Mouse (Mus musculus): ENCODE results near the gene Serpina1a. TPM values are rescaled to one million over a fixed set of nuclear protein-coding genes. Genes with fewer than 3 reads are reported as not detected.
"Not testable (repeated sequence)": the region's sequence is repeated elsewhere in the genome, so short reads cannot be mapped to it uniquely, and the experiment has no call there.

Gene Serpina1a
- polyA plus RNA-seq, 1 experiment from 2014 or later = not detected

DNA sequence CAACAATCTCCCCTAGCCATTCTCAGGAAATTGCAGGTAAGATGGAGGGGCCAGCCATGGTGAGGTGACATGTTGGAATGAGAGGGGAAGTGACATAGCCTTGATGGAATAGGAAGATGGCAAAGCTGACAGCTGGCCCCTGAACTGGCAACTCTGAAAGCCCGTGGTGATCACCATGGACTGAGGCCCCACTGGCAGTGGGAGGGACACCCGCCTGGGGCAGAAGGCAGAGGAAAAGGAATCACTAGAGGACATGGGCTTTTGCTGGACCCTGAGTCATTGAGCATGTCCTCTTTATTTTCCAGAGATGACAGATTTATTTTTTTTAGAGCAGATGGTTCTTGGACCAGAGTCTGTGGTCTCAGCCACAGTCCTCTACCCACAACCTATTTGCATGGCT, 10.3 kb downstream of the Serpina1a start:
- H3K9ac ChIP-seq (replicated peaks; ENCODE audit: low read depth, low read length); H3K27me3 ChIP-seq (replicated peaks; ENCODE audit: control insufficient read depth, insufficient read depth, low read length); H3K36me3 ChIP-seq (ENCODE audit: control insufficient read depth, insufficient read depth); H3K4me2 ChIP-seq (ENCODE audit: low read length); H3K4me1 ChIP-seq (replicated peaks; ENCODE audit: control insufficient read depth, insufficient read depth, low read length); ATAC-seq; H3K9me3 ChIP-seq (ENCODE audit: control insufficient read depth, low read length); H3K27ac ChIP-seq (ENCODE audit: low read length); H3K4me3 ChIP-seq (replicated peaks; ENCODE audit: low read length): not testable (repeated sequence)
- WGBS = 87% methylated on average over 2 of the region's 2 CpGs

DNA sequence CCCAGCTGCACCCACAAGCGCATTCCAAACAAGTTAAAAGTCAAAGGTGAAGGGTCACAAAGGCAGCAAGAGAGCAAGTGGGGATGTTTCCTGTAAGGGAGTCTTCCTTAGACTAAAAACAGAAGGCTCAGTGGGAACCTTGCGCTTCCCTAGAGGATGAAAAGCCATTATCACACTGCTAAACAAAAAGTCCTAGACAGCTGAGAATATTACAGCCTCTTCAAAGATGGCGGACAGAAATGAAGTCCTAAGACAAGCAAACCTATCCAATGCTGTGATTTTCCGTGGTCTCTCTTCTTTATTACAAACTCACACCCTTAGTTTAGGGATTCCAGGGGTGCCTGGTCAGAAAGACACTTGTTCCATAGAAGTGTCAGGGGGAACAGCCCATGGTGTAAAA, 33.1 kb downstream of the Serpina1a start, which contains the start of gene Serpina1b:
Serpina1b (minus strand) TSS at position 101 of the 400 bp plus-strand sequence.
- not testable (repeated sequence) for H3K4me3 ChIP-seq (replicated peaks; ENCODE audit: low read length); H3K4me1 ChIP-seq (replicated peaks; ENCODE audit: control insufficient read depth, insufficient read depth, low read length); H3K4me2 ChIP-seq (ENCODE audit: low read length); H3K27ac ChIP-seq (ENCODE audit: low read length); H3K9ac ChIP-seq (replicated peaks; ENCODE audit: low read depth, low read length); H3K27me3 ChIP-seq (replicated peaks; ENCODE audit: control insufficient read depth, insufficient read depth, low read length); ATAC-seq; H3K36me3 ChIP-seq (ENCODE audit: control insufficient read depth, insufficient read depth); H3K9me3 ChIP-seq (ENCODE audit: control insufficient read depth, low read length)
- WGBS = 82% methylated on average over 4 of the region's 4 CpGs

DNA sequence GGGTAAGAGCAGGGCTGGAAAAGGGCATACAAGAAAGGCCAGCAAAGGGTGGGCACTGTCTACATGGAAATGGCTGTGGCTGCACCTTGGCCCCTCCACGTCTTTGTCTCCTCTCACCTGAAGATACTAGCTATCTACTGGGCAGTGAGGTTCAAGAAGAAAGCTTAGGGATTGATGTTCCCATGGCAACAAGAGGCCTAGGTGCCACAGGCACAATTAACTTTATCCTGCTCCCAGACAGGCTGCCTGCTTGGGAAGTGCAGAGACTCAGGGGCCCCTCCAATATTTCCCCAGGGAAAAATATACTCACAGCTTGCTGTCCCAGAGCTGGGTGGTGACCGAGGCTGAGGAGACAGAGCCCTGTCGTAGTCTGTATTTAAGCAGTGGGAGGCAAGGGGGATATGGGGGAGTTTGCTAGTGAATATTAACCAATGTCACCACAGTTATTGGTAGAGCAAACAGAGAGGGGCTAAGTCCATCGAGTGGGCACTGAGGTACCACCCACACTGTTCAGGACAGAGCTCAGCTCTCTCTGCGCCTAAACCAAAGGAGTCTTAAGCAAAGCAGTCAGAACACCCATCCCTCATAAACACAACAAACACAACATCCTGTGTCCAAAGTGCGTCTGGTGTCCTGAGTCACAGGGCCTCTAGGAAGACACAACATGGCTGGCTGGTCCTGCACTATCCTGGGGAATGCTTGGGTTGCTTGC, 35.5 kb downstream of the Serpina1a start:
- WGBS = 88% methylated on average over 6 of the region's 6 CpGs
- H3K4me1 ChIP-seq (replicated peaks; ENCODE audit: control insufficient read depth, insufficient read depth, low read length); H3K36me3 ChIP-seq (ENCODE audit: control insufficient read depth, insufficient read depth); H3K4me3 ChIP-seq (replicated peaks; ENCODE audit: low read length); H3K27ac ChIP-seq (ENCODE audit: low read length); H3K9ac ChIP-seq (replicated peaks; ENCODE audit: low read depth, low read length); H3K27me3 ChIP-seq (replicated peaks; ENCODE audit: control insufficient read depth, insufficient read depth, low read length); H3K9me3 ChIP-seq (ENCODE audit: control insufficient read depth, low read length); H3K4me2 ChIP-seq (ENCODE audit: low read length); ATAC-seq: not testable (repeated sequence)

DNA sequence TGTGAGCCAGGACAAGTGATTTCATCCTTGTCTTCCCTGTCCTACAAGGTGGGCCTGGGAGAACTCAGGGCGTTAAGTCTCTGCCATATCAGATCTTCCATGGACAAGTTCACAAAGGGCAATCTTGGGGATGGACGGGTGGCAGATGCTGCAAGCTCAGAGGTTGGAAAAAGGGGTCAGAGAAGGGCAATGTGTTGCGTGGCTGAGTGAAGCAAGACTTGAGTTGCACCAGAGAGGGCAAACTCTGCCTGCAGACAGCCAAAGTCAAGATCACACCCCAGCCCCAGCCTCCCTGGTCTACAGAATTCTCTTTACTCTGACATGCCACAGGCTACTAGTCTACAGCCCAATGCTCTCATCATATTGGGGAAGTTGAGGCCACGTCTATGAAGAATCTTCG, 39.5 kb downstream of the Serpina1a start:
- H3K4me2 ChIP-seq (ENCODE audit: low read length); H3K9ac ChIP-seq (replicated peaks; ENCODE audit: low read depth, low read length); H3K36me3 ChIP-seq (ENCODE audit: control insufficient read depth, insufficient read depth); H3K4me1 ChIP-seq (replicated peaks; ENCODE audit: control insufficient read depth, insufficient read depth, low read length); ATAC-seq; H3K4me3 ChIP-seq (replicated peaks; ENCODE audit: low read length); H3K27ac ChIP-seq (ENCODE audit: low read length); H3K9me3 ChIP-seq (ENCODE audit: control insufficient read depth, low read length); H3K27me3 ChIP-seq (replicated peaks; ENCODE audit: control insufficient read depth, insufficient read depth, low read length): not testable (repeated sequence)
- 72% methylated on average over 5 of the region's 5 CpGs for WGBS

Other genes with a start within 250 kb of the Serpina1a start
- gene Serpina10, start 232.1 kb downstream of the Serpina1a start, polyA plus RNA-seq (2015; fragmentation: Nextera tagmentation; extraction: Ambion mirVana) = 0.14 TPM in 1 of 2 replicates, not detected in the other
- gene Serpina6, start 206.3 kb downstream of the Serpina1a start, polyA plus RNA-seq (2015; fragmentation: Nextera tagmentation; extraction: Ambion mirVana) = not detected in 2 replicates
- gene Serpina16, start 187.4 kb downstream of the Serpina1a start, polyA plus RNA-seq (2015; fragmentation: Nextera tagmentation; extraction: Ambion mirVana) = not detected in 2 replicates
- not detected in 2 replicates for gene Serpina1f, start 168.0 kb downstream of the Serpina1a start, polyA plus RNA-seq (2015; fragmentation: Nextera tagmentation; extraction: Ambion mirVana)
- gene Serpina1d, start 90.0 kb downstream of the Serpina1a start, polyA plus RNA-seq (2015; fragmentation: Nextera tagmentation; extraction: Ambion mirVana) = not detected in 2 replicates
- 0.25 TPM in 1 of 2 replicates, not detected in the other for gene Serpina1b, start 33.2 kb downstream of the Serpina1a start, polyA plus RNA-seq (2015; fragmentation: Nextera tagmentation; extraction: Ambion mirVana)
- gene Serpina1c, start 41.3 kb upstream of the Serpina1a start, polyA plus RNA-seq (2015; fragmentation: Nextera tagmentation; extraction: Ambion mirVana) = not detected in 2 replicates
- not detected in 2 replicates for gene Serpina1e, start 95.4 kb upstream of the Serpina1a start, polyA plus RNA-seq (2015; fragmentation: Nextera tagmentation; extraction: Ambion mirVana)
- not detected in 2 replicates for gene Serpina11, start 126.4 kb upstream of the Serpina1a start, polyA plus RNA-seq (2015; fragmentation: Nextera tagmentation; extraction: Ambion mirVana)
- 0.15 TPM in 1 of 2 replicates, not detected in the other for gene Serpina9, start 150.2 kb upstream of the Serpina1a start, polyA plus RNA-seq (2015; fragmentation: Nextera tagmentation; extraction: Ambion mirVana)
- gene Serpina12, start 180.9 kb upstream of the Serpina1a start, polyA plus RNA-seq (2015; fragmentation: Nextera tagmentation; extraction: Ambion mirVana) = not detected in 2 replicates
- gene Serpina5, start 237.6 kb upstream of the Serpina1a start, polyA plus RNA-seq (2015; fragmentation: Nextera tagmentation; extraction: Ambion mirVana) = not detected in 2 replicates
- gene Serpina3a, start 249.2 kb upstream of the Serpina1a start, polyA plus RNA-seq (2015; fragmentation: Nextera tagmentation; extraction: Ambion mirVana) = not detected in 2 replicates